Mouse (Mus musculus) hindbrain, embryonic 16.5 days (tissue): ENCODE measurements at regions not wholly inside any gene's neighbourhood (a gene's known extent, or its start where the extent isn't known, plus 50 kb on each side); places are given as distances from the start of the nearest gene placed in this dataset.
"Not testable (repeated sequence)": the region's sequence is repeated elsewhere in the genome, so short reads cannot be mapped to it uniquely, and the experiment has no call there.

Experiments used
- ATAC-seq: fragments of 200-750 bp; cut with Nextera tagmentation; 2 replicates; pipeline ENCODE4 v1.8.0; 2017; ENCODE audit warnings: moderate TSS enrichment, moderate library complexity
- H3K27ac ChIP-seq: fragments of 300-500 bp; sonication (generic); 2 replicates; pipeline ENCODE4 v1.5.1; 2014; ENCODE audit warnings: low read depth, mild to moderate bottlenecking, control low read depth, low read length, moderate library complexity
- H3K27me3 ChIP-seq: fragments of 300-500 bp; sonication (generic); replicated peaks from 2 replicates; pipeline ENCODE4 v1.6.1; 2014; ENCODE audit warnings: low read length; ENCODE audit not compliant: control insufficient read depth, insufficient read depth
- H3K36me3 ChIP-seq: fragments of 300-500 bp; sonication (generic); 2 replicates; pipeline ENCODE4 v1.6.1; 2014; ENCODE audit warnings: mild to moderate bottlenecking, low read length, moderate library complexity, mixed read lengths; ENCODE audit not compliant: control insufficient read depth, insufficient read depth
- H3K4me1 ChIP-seq: fragments of 300-500 bp; sonication (generic); 2 replicates; pipeline ENCODE4 v1.6.1; 2014; ENCODE audit warnings: low read depth, low read length; ENCODE audit not compliant: control insufficient read depth, insufficient read depth
- H3K4me2 ChIP-seq: fragments of 300-500 bp; sonication (generic); 2 replicates; pipeline ENCODE4 v1.6.1; 2014; ENCODE audit warnings: mild to moderate bottlenecking, low read length, control low read depth, moderate library complexity
- H3K4me3 ChIP-seq: fragments of 300-500 bp; sonication (generic); 2 replicates; pipeline ENCODE4 v1.5.1; 2014; ENCODE audit warnings: mild to moderate bottlenecking, low read length, control low read depth, moderate library complexity
- H3K9ac ChIP-seq: fragments of 300-500 bp; sonication (generic); 2 replicates; pipeline ENCODE4 v1.6.1; 2014; ENCODE audit warnings: low read depth, mild to moderate bottlenecking, control low read depth, low read length, moderate library complexity
- H3K9me3 ChIP-seq: fragments of 300-500 bp; sonication (generic); 2 replicates; pipeline ENCODE4 v1.6.1; 2014; ENCODE audit warnings: mild to moderate bottlenecking, low read length, moderate library complexity; ENCODE audit not compliant: control insufficient read depth
- WGBS: fragments of 180-500 bp; shearing (Covaris S2); extraction: QIAGEN DNeasy Blood & Tissue Kit; methylation state at CpG from one replicate; pipeline ENCODE4 v1.1.7; 2014; 5-methylcytosine and 5-hydroxymethylcytosine counted together

- no peak overlapping the region for H3K4me2 ChIP-seq
- whole genome bisulfite sequencing: 35% methylated on average over 15 of the region's 15 CpGs
- H3K4me3 ChIP-seq: no peak overlapping the region
- H3K4me1 ChIP-seq: peaks cover 8% of the 10 kb centered on the region
- H3K27me3 ChIP-seq: no peaks in the 10 kb centered on the region
- ATAC-seq: peak; percentile 71; the same call in 1 of the 2 replicates
- H3K36me3 ChIP-seq: no peaks in the 10 kb centered on the region
- H3K27ac ChIP-seq: no peak overlapping the region
- H3K9me3 ChIP-seq: no peaks in the 10 kb centered on the region
- H3K9ac ChIP-seq: no peak overlapping the region
These were observed 151.7 kb upstream of the Ajap1 start for GRCm38 (mm10) chr4:153634221-153634881.

GRCm38 (mm10) chr4:153637989-153638388 lies 155.4 kb upstream of the Ajap1 start:
- H3K36me3 ChIP-seq: no peaks in the 10 kb centered on the region
- H3K4me1 ChIP-seq: peaks cover 8% of the 10 kb centered on the region
- 0% methylated on average over 1 of the region's 1 CpGs for WGBS
- ATAC-seq: no peak
- no peak overlapping the region for H3K4me2 ChIP-seq
- no peaks in the 10 kb centered on the region for H3K27me3 ChIP-seq
- H3K4me3 ChIP-seq: no peak overlapping the region
- no peaks in the 10 kb centered on the region for H3K9me3 ChIP-seq
- H3K9ac ChIP-seq: no peak overlapping the region
- H3K27ac ChIP-seq: no peak overlapping the region

- peaks cover 7% of the 10 kb centered on the region for H3K4me1 ChIP-seq
- no peak for ATAC-seq
- 13% methylated on average over 5 of the region's 5 CpGs for WGBS
These were observed 169.2 kb upstream of the Ajap1 start for GRCm38 (mm10) chr4:153651849-153652248.

GRCm38 (mm10) chr4:153652841-153653240 lies 170.2 kb upstream of the Ajap1 start:
- H3K4me3 ChIP-seq: no peak overlapping the region
- 78% methylated on average over 11 of the region's 11 CpGs for WGBS
- H3K4me1 ChIP-seq: peaks cover 7% of the 10 kb centered on the region
- H3K9ac ChIP-seq: no peak overlapping the region
- no peak overlapping the region for H3K4me2 ChIP-seq
- no peaks in the 10 kb centered on the region for H3K27me3 ChIP-seq
- ATAC-seq: no peak
- no peaks in the 10 kb centered on the region for H3K9me3 ChIP-seq
- H3K36me3 ChIP-seq: no peaks in the 10 kb centered on the region
- no peak overlapping the region for H3K27ac ChIP-seq

More at GRCm38 (mm10) chr4:153651849-153652248, 169.2 kb upstream of the Ajap1 start:
- no peak overlapping the region for H3K9ac ChIP-seq
- no peaks in the 10 kb centered on the region for H3K27me3 ChIP-seq
- H3K9me3 ChIP-seq: no peaks in the 10 kb centered on the region
- no peak overlapping the region for H3K4me3 ChIP-seq
- no peak overlapping the region for H3K27ac ChIP-seq
- H3K36me3 ChIP-seq: no peaks in the 10 kb centered on the region
- no peak overlapping the region for H3K4me2 ChIP-seq

- H3K4me1 ChIP-seq: no peaks in the 10 kb centered on the region
- no peak overlapping the region for H3K4me3 ChIP-seq
- H3K4me2 ChIP-seq: no peak overlapping the region
- H3K9ac ChIP-seq: no peak overlapping the region
- H3K27me3 ChIP-seq: no peaks in the 10 kb centered on the region
- H3K9me3 ChIP-seq: no peaks in the 10 kb centered on the region
- H3K27ac ChIP-seq: no peak overlapping the region
- H3K36me3 ChIP-seq: no peaks in the 10 kb centered on the region
- ATAC-seq: no peak
- WGBS: 79% methylated on average over 7 of the region's 7 CpGs
These were observed 180.1 kb upstream of the Ajap1 start for GRCm38 (mm10) chr4:153662731-153663130.

- not testable (repeated sequence) for H3K9ac ChIP-seq, H3K4me2 ChIP-seq, H3K27me3 ChIP-seq, H3K27ac ChIP-seq, H3K36me3 ChIP-seq, H3K9me3 ChIP-seq, H3K4me3 ChIP-seq, ATAC-seq, H3K4me1 ChIP-seq
- WGBS: 88% methylated on average over 6 of the region's 6 CpGs
These were observed 184.1 kb upstream of the Ajap1 start for GRCm38 (mm10) chr4:153666626-153667236.

GRCm38 (mm10) chr4:153669070-153669469 lies 186.5 kb upstream of the Ajap1 start:
- Histone ChIP-seq H3K36me3 (no peaks in the 10 kb centered on the region), H3K4me3 (no peak overlapping the region), H3K9me3 (no peaks in the 10 kb centered on the region), H3K9ac (no peak overlapping the region), H3K4me1 (no peaks in the 10 kb centered on the region), H3K27me3 (no peaks in the 10 kb centered on the region), H3K27ac (no peak overlapping the region), H3K4me2 (no peak overlapping the region)
- no peak for ATAC-seq
- WGBS: 84% methylated on average over 4 of the region's 4 CpGs

- no peaks in the 10 kb centered on the region for H3K36me3 ChIP-seq
- H3K27me3 ChIP-seq: no peaks in the 10 kb centered on the region
- WGBS: 94% methylated on average over 13 of the region's 13 CpGs
- H3K4me3 ChIP-seq: no peak overlapping the region
- H3K9ac ChIP-seq: no peak overlapping the region
- no peak overlapping the region for H3K4me2 ChIP-seq
- no peaks in the 10 kb centered on the region for H3K9me3 ChIP-seq
- no peaks in the 10 kb centered on the region for H3K4me1 ChIP-seq
- no peak for ATAC-seq
- no peak overlapping the region for H3K27ac ChIP-seq
These were observed 187.6 kb upstream of the Ajap1 start for GRCm38 (mm10) chr4:153670216-153670615.

- H3K27me3 ChIP-seq: no peaks in the 10 kb centered on the region
These were observed 192.8 kb upstream of the Ajap1 start for GRCm38 (mm10) chr4:153675431-153675830.

More at GRCm38 (mm10) chr4:153675431-153675830, 192.8 kb upstream of the Ajap1 start:
- no peak overlapping the region for H3K27ac ChIP-seq
- no peak overlapping the region for H3K4me3 ChIP-seq
- no peaks in the 10 kb centered on the region for H3K4me1 ChIP-seq
- WGBS: 83% methylated on average over 2 of the region's 2 CpGs
- H3K9me3 ChIP-seq: no peaks in the 10 kb centered on the region
- H3K4me2 ChIP-seq: no peak overlapping the region
- ATAC-seq: no peak
- H3K9ac ChIP-seq: no peak overlapping the region
- no peaks in the 10 kb centered on the region for H3K36me3 ChIP-seq
